Mouse (Mus musculus) embryo, embryonic 11.5 days (tissue): ENCODE measurements around the gene Tctex1d1.

ENCODE experiments used
- DNase-seq: peaks from one replicate; pipeline ENCODE4 v3.0.0-alpha.2; 2012; ENCODE audit warnings: low read depth, low spot score

Gene Tctex1d1

DNA sequence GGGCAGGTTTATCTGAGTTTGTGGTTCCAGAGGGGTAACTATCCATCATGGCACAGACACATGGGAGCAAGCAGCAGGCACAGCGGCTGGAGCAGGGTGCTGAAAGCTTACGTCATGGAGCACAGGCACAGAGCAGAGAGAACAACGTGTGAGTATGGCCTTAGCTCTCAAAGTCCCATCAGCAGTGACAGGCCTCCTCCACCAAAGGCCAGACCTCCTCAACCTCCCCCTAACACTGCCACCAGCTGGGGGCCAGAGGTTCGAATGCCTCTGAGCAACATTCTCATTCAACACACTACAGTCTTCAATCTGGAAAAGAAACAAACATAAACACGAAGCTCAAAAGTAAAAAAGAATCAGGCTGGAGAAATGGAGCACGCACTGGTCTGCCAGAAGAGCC, 10.1 kb downstream of the Tctex1d1 start:
- DNase-seq: no peak

DNA sequence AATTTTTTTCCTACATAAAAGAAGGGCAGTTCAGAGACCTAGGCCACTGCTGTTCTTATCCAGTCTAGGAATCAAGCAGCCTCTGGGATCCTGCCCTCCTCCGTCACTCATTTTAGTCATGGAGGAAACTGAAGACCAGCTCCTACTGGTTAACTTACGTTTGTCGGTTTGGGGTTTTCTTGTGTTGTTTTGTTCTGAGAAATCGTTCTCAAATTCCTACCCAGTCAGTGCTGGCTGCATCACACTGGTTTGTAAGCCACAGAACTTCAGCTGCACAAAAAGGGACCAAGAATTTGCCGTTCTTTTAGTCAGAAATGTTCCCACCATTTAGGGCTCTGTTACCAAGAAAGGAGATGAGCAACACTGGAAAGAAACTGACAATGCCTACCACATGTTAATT, 11.0 kb downstream of the Tctex1d1 start:
- DNase-seq: no peak

DNA sequence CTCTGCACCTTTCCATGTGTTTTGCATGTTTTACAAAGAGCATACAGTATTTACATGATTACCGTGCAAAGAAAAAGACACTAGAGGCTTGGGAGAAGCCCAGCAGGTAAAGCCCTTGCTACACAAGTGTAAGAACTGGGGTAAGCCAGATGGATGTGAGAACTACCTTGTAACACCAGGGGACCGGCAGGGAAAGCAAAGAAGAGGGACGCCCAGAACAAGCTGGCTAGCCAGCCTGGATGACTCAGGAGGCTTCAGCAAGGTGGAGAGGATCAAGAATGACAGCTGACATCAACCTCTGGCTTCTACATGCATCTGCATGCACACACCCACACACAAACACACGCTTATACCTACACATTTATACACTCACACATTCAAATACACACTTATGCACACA, 11.6 kb downstream of the Tctex1d1 start:
- DNase-seq: no peak

DNA sequence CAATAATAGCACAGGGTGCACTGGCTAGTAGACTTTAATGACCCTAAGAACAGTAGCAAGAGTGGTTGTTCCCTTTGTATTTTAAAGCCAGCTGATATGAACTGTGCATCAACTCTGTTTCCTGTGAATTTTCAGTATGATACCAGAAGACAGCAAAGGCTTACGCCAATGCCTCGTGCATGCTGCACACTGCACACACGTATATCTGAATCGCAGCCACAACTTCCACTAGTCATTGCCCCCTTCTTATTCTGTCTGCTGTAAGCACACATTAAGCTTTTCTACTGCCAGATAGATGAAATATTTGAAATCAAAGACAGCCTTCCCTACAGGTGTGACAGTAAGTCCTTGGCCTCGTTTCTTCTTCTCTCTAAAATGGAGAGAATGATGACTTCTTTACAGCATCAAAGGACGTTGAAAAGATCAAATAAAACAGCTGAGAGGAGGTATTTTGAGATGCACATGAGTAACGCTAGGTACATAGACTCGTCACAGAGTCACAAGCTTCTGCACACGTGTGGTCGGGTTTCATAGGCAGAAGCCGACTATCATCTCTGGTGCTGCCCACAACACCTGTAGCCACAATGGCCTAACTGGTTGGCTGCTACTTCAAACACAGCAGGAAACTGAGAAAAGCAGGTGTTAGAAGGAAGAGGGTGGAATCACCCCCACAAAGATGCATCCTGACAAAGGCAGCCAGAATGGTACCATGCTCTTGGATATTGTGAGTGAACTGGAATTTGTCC, 12.4 kb downstream of the Tctex1d1 start:
- DNase-seq: no peak

DNA sequence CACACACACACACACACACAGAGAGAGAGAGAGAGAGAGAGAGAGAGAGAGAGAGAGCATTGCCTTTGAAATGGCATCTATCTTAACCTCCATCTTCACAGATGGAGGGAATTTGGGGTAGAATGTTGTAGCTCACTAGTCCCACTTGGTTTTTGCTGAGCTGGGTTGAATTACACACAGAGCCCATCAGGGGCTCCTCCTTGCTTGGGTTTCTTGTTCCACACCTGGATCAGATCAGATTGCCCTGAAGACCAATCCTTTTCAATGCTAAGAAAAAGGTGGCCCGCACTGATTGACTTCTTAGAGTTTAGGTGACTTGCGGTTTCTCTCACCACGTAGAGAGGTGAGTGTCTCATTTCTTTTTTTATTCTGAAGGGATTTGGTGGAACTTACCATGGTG, 13.3 kb downstream of the Tctex1d1 start:
- DNase-seq: no peak

DNA sequence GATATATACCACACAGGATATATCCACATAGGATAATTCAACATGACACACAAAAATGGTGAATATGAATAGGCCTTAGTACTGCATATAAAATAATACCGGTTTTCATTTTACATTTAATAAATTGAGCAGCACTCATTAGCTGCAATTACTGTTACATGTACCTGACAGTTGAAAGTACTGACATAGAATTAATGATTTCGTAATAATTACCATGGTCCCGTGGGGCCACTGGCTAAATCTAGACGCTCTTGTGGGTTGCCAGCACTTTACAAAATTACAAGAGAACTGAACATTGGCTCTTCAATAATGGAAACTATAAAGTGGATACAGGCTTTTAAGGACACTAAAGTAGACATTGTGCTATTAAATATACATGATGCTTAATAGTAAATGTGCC, 26.3 kb downstream of the Tctex1d1 start:
- no peak for DNase-seq

DNA sequence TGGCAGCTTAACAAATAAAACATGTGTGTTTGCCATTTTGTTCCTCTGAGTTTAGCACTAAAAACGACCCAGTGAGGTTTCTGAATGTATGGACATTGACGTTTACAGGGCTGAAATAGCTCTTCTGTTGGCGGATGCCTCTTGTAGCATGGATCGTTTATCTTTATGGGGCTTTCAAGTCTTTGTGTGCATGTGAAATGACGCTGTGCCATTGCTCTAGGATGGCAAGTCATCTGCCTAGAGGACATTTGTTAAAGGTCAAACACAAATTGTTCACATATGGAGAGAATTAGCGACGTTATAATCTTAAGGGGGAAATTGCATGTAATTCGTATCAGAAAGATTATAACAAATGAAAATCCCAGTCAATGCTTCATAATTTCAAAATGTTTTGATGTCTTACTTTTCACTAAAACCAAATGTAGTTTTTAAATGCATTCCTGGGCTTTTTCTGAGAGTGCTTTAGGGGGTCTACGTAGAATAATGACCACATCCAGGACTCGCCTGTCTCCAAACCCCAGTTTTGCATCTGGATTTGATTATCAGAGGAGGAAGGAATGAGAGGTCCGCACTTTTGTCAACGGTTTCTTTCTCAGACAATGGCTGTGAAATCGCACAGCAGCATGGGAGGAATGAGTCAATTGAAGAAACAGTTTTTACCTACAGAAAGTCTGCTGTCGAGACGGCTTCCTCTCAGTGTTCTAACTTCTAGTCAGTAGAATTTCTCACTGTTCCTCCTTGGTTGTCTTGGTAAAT, 27.0 kb downstream of the Tctex1d1 start:
- no peak for DNase-seq

DNA sequence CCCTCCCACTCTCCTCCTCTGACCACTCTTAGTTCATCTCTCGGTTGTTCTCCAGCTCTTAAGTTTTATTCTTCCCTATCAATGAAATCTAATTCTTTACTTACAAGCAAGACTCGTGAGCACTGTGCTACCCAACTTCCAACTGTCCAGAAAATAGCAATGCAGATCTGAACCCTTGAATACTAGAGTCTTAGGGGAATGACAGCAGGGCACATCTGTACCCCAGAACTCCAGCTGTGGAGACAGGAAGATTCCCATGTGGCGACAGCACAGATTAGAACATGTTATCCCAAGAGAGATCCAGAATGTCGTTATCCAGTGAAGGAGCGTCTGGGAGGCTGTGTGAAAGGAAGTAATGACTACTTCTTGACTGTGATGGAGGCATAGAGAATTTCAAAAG, 27.9 kb downstream of the Tctex1d1 start:
- no peak for DNase-seq

DNA sequence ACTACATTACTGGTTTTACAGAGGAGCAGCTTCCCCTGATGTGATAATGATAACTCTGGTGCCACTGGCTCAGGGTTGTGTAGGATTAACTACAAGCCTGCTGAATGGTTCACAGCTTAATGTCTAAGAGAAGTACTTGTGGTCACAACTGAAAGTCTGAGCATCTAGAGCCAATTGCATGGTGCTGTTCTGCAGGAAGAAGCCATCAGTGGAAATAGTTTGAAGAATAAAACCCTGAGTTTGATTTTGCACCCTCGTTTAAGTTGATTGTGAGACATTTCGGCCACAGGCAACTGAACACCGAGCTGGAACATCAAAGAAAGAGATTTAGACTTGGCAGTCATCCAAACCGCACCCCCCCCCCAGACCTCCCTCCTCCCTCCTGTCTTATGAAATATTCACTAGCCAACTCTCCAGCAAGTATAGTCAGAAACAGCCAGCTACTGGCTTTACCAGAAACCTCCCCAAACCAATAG, 28.6 kb downstream of the Tctex1d1 start:
- DNase-seq: no peak

DNA sequence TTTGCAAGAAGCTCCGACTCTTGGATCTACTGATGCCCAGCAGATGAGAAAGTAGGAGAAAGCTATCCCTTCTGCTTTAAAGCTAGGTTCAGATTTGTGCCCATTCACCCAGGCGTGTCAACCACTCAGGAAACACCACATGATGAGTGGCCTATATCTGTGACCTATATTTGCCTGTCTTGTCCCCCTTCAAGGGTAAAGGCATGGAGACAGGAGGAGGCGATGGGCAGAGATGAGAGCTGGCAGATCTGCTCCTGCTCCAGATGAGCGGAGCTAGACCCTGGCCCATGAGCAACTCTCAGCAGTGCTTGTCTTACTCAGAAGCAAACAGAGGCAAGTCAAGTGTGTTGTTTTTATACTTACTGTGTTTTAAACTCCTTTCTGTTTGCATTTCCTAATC, 32.3 kb downstream of the Tctex1d1 start:
- DNase-seq: no peak

DNA sequence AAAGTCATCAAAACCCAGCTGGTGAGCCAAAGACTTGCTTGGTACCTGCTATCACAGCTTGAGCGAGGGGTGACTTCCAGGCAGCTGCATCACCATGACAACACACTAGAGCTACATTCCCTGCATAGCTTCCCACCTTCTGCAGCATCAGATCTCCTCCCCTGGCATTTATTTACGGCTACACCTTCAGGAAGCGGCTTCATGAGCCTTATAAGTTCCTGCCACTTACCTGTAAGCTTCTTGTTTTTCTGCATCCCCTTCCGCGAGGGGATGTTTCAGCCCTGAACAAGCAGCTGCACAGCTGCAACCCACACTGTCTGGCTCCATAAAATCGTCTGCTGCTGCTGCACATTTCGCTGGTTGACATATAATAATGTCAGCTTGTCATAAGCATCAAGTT, 33.4 kb downstream of the Tctex1d1 start:
- no peak for DNase-seq

DNA sequence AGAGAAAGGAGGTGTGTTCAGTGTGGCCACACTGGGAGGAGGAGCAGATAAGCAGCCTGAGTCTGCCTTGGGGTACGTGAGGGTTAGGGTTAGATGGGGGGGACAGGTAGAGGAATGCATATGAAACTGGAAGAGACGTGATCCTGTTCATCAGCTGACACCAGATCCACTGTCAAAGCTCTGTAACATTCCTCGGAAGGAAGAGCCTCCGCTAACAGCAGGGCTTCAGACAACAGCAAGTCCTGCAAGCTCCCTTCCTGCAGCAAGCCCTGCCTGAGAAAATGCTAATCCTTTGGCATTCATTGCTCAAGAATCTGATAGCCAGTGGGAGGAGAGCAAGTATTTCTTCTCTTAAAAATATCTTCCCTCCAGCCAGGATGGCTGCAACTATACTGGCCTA, 35.1 kb downstream of the Tctex1d1 start:
- DNase-seq: no peak

DNA sequence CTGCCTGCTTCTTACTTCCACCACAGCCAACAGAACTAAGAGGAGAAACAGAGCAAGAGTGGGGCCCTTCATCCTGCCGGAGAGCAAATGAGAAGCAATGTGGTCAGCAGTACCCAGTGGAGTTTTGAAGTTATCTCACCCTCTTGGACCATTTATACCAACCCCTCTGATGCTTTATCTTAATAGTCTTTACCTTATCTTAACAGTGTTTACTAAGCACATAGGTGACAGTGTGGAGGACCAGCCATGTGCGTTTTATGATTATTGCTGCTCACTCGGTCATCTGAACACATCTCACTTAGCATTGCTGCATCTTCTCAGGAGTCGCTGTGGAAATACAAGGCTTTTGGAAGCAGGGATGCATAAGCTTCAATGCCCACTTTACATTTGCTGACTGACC, 48.2 kb downstream of the Tctex1d1 start, which contains the start of gene Insl5:
Gene Insl5, minus strand, starts transcription at position 222 of the 400 bp plus-strand sequence.
- no peak for DNase-seq

DNA sequence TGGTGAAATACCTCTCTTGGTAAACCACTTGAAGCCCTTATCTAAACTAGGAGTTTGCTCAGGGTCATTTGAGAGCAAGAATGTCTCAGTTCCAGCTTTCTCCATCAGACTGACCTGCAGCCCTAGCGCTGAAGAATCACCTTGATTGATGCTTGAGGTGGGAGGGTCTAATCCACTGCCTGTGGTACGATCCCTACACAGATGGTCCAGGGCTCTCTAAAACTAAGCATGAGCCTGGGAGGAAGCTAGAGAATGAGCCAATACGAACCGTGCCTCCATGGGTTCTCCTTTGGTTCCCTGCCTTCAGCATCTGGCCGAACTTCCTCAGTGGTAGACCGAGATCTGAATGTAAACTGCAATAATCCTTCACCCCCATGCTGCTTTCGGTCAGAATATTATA, 49.3 kb downstream of the Tctex1d1 start:
- no peak for DNase-seq

DNA sequence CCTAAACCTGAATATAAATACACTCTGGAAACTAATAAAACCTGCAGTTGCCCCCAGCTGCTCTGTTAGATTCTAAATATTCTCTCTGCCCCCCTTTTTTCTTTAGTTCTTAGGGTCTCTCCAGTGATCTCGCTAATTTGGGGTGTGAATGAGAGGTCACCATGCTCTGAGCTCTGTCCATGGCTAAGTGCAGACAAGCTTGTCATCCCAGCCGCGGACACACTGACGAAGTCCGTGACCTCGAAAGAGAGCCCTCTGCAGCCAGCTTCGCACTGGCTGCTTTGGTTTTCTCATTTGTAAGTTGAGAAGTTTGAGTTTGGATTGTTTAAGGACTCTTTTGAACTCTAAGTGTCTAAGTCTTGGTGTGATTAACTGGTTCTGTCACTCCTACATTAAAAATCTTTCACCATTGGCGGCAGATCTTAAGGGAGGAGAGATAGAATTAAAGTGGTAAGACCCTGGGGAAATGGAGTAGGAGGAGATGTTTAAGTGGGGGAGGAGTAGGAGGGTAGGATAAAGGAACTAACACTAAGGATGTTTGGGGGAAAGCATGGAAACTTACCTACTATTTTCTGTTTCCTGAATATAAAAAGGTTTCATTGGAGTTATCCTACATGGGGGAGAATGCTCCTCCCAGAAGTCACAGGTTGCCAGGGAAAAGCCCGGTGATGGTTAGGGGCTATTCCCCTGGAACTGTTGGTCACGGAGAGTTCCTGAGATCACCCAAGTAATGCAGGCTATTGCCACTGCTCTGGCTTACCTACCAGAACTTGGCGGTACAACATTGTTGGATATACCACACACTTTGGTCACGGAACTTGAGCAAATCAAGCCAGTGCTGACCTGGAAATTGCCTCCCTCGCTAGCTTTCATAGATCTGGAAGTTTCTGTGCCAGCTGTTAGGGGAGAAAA, 50.0 kb downstream of the Tctex1d1 start:
- DNase-seq: no peak

DNA sequence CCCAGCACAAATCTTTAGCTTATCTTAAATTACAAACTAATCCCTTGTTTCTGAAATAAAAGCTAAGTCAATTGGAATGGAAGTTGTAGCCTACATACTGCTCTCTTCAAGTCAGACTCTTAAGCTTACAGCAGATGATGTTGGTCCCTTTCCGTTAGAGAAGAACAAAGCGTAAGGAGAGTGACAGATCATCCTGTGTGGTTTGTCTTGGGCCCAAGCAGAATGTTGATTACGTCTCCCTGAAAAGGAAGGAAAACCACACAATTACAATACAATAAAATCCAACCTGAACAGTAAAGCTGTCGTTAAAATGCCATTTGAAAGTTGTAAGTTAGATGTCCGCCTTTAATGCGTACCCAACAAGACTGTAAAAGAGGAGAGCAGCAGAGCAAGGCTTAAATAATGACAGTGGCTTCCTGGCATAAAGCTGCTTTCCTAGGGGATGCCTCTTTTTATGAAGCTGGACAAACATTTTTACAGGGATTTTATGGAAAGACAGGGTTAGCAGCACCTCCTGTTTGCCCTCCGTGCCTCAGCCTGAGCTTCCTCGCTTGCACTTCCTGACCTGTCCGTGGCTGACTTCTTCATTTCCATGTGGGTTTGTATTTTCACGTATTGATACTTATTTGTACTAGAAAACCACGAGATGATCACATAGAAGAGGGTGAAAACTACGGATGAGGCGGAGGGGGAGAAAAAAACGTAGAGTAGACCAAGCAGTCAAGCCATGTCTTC, 60.9 kb downstream of the Tctex1d1 start:
- DNase-seq: no peak

DNA sequence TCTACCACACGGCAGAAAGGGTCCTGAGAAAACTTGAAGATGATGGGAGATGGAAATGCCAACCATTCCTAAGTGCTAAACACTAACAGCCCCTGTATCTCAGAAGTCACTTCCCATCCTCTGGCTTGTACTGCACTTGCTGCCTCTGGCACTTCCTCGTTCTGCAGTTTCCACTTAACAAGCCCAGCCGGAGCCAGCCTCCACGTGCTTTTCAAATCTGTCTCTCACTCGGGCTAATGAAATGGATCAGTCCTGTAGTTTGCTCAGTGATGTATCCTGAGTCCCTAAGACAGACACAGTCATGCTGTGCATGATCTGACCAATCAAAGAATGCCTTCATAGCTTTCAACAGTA, 61.4 kb downstream of the Tctex1d1 start:
- no peak for DNase-seq

DNA sequence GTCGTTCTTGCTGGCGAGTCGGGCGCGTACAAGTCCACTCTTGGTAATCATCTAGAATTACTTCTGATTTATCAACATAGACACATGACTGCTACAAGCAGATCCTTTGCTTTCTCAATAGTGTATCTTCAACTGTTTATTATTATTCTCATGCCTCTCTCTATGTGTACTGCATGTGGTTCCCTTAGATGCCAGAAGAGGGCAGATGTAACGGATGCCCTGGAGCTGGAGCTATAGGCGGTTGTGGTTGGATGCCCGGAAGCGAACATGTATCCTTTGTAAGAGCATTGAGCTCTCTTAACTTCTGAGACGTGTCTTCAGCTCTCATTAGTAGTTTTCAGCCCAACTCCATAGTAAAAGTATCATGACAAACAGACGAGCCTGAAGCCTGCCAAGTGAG, 64.6 kb downstream of the Tctex1d1 start:
- DNase-seq: no peak

DNA sequence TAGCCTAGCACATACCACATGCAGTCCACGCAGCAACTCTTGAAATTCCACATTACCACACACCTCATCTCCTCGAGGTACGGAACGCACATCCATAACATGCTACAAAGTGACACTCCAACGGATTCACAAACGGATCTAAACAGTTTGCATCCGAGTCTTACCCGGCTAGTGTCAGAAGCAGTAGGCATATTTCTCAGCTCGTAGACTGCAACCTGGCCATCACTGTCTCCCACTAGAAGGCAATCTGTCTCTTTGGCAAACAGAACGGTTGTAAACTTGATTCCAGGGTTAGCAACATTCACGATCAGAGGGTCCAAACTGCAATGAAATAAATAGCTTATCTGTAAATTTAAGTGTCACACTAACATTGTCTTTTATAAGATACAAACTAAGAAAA, 69.6 kb downstream of the Tctex1d1 start:
- DNase-seq: no peak
